Mouse (Mus musculus) neural tube, embryonic 11.5 days (tissue): ENCODE data around the gene Nelfa. TPM values are rescaled to one million over a fixed set of nuclear protein-coding genes. Genes with fewer than 3 reads are reported as not detected.
A peak's percentile ranks its signal among the peaks of the same experiment; 100 is the strongest.

ENCODE experiments used
- ATAC-seq: fragments of 200-750 bp; cut with Nextera tagmentation; 2 replicates; pipeline ENCODE4 v1.8.0; 2017; ENCODE audit warnings: moderate number of reproducible peaks, mild to moderate bottlenecking, moderate TSS enrichment, moderate library complexity; ENCODE audit not compliant: insufficient read depth, low FRiP score, low TSS enrichment
- DNase-seq: peaks from one replicate; pipeline ENCODE4 v3.0.0-alpha.2; 2015; ENCODE audit warnings: low spot score
- H3K27ac ChIP-seq: fragments of 300-500 bp; sonication (generic); 2 replicates; pipeline ENCODE4 v1.5.1; 2014; ENCODE audit warnings: low read depth, mild to moderate bottlenecking, low read length
- H3K27me3 ChIP-seq: fragments of 300-500 bp; sonication (generic); 2 replicates; pipeline ENCODE4 v1.6.1; 2014; ENCODE audit warnings: mild to moderate bottlenecking, low read length, mixed read lengths; ENCODE audit not compliant: control insufficient read depth, insufficient read depth
- H3K36me3 ChIP-seq: fragments of 300-500 bp; sonication (generic); 2 replicates; pipeline ENCODE4 v1.6.1; 2014; ENCODE audit warnings: mild to moderate bottlenecking, low read length, moderate library complexity, mixed read lengths; ENCODE audit not compliant: control insufficient read depth, insufficient read depth
- H3K4me1 ChIP-seq: fragments of 300-500 bp; sonication (generic); 2 replicates; pipeline ENCODE4 v1.6.1; 2014; ENCODE audit warnings: low read length, mixed read lengths; ENCODE audit not compliant: control insufficient read depth, insufficient read depth
- H3K4me2 ChIP-seq: fragments of 300-500 bp; sonication (generic); 2 replicates; pipeline ENCODE4 v1.6.1; 2014; ENCODE audit warnings: low read depth, mild to moderate bottlenecking, moderate library complexity
- H3K4me3 ChIP-seq: fragments of 300-500 bp; sonication (generic); 2 replicates; pipeline ENCODE4 v1.5.1; 2014; ENCODE audit warnings: low read depth, low read length
- H3K9ac ChIP-seq: fragments of 300-500 bp; sonication (generic); 2 replicates; pipeline ENCODE4 v1.6.1; 2014; ENCODE audit warnings: mild to moderate bottlenecking, low read length
- H3K9me3 ChIP-seq: fragments of 300-500 bp; sonication (generic); 2 replicates; pipeline ENCODE4 v1.6.1; 2016; ENCODE audit warnings: low read length; ENCODE audit not compliant: control insufficient read depth
- WGBS: fragments of 180-500 bp; shearing (Covaris S2); extraction: QIAGEN DNeasy Blood & Tissue Kit; methylation state at CpG from one replicate; pipeline ENCODE4 v1.1.7; 2014; 5-methylcytosine and 5-hydroxymethylcytosine counted together
- polyA plus RNA-seq: library from polyadenylated mRNA; unstranded; fragments of >200 nt; fragmentation: Nextera tagmentation; extraction: Ambion mirVana; gene quantifications from 2 replicates; pipeline ENCODE4 v1.2.1, GENCODE M21; 2014

Gene Nelfa
- 68.4 and 71.5 TPM in 2 replicates for polyA plus RNA-seq

DNA sequence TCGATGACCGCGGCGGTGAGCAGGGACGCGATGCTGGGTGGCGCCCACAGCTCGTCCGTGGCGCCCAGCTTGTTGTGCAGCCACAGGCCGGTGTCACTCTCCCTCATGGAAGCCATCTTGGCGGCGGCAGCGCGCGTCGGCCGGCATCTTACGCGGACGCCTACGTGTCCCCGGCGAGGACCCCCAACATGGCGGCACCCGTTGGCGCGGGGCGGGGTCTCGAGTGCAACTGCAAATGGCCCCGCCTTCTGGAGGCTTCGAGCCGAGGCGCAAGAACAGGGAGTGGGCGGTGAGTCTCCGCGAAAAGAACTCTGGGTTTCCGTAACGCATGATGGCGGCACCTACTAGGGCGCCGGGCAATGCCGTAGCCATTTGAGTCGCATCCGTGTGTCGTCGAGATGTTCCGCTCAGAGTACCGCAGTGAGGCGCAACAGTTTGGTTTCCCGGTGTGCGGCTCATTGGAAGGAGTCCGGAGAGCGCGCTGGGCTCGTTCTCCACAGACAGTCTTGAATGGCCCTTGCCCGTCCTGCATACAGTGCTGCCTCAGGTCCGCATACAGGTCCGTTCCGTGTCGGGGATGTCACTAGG is at the start of gene Nelfa:
TSS of gene Nelfa (minus strand) at position 294 of the 588 bp plus-strand sequence.
- peak; percentile 99 for DNase-seq
- ATAC-seq: peak; percentile 96
- Histone ChIP-seq H3K27me3 (no peaks in the 10 kb centered on the region), H3K4me3 (peak within 1 kb of the TSS; percentile 92), H3K4me2 (peak within 1 kb of the TSS; percentile 69), H3K4me1 (peaks cover 8% of the 10 kb centered on the region; the same call in 1 of the 2 replicates), H3K27ac (peak within 1 kb of the TSS; percentile 86), H3K9ac (peak within 1 kb of the TSS; percentile 90), H3K9me3 (no peaks in the 10 kb centered on the region), H3K36me3 (peaks cover 4% of the 10 kb centered on the region)
- under 1% methylated on average over 57 of the region's 61 CpGs for WGBS

DNA sequence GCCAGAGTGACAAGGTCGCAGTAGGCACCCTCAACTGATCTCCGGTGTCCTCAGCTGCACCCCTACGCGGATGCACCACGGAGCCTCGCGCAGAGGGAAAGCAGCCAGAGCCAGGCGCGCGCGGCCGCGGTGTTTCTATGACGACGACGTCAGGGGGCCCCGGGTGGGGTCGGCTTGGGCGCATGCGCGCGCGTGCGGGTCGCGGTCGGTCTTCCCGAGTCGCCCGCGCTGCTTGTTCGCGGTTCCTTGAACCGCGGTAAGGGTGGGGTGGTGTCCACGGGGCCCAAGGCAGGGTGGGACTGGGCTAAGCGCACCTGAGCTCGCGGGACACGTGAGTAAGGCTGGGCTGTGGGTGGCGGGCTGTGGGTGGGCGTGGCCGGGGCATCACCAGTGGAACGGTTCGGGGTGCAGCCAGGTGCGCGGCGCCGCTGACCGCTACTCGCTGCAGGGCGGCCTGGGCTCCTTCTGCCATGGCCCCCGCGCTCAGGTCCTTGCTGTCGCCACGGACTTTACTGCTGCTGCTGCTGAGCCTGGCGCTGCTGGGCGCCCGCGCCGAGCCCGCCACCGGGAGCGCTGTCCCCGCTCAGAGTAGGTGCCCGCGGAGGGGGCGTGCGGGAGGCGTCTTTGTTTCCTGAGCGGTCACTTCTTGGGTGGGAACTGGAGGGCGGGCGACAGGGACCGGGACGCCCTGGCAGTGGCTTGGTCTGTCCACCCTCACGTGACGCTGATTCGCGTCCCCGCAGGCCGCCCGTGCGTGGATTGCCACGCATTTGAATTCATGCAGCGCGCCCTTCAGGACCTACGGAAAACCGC is 47.3 kb upstream of the Nelfa start, which contains the start of gene Gm1673:
TSS of gene Gm1673 (plus strand) at position 125 of the 813 bp plus-strand sequence.
- ATAC-seq (peak; percentile 91), DNase-seq (peak; percentile 94)
- H3K4me2 ChIP-seq: peak within 1 kb of the TSS; percentile 92
- H3K4me1 ChIP-seq: peaks cover 16% of the 10 kb centered on the region
- peak within 1 kb of the TSS; percentile 77 for H3K27ac ChIP-seq
- no peaks in the 10 kb centered on the region; the same call in 1 of the 2 replicates for H3K36me3 ChIP-seq
- H3K27me3 ChIP-seq: no peaks in the 10 kb centered on the region
- H3K9ac ChIP-seq: peak within 1 kb of the TSS; percentile 83
- peak within 1 kb of the TSS; percentile 70 for H3K4me3 ChIP-seq
- H3K9me3 ChIP-seq: no peaks in the 10 kb centered on the region
- under 1% methylated on average over 81 of the region's 88 CpGs for WGBS

DNA sequence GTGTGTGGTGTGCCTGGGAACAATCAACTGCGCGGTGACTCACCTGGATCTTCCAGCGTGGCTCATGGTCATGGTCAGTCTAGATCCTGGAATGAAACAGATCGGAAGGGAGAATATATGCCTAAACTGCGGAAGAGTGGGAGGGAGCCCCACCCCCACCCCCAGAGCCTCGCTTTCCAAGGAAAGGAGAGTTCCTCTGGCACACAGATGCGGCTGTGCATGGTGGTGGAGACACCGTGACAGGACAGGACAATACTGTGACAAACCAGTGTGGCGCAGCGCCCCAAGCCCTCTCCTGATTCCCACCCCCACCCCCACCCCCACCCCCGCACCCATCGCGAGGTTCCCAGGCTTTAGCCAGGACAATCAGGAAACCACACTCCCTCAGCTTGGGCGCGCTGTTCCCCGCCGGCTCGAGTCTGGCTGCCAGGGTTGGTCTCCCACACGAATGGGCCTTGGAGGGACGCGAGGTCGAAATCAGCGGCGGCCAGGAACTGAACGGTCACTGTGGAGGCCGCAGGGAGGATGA is 46.6 kb upstream of the Nelfa start:
- Histone ChIP-seq H3K27me3 (no peaks in the 10 kb centered on the region), H3K36me3 (no peaks in the 10 kb centered on the region; the same call in 1 of the 2 replicates), H3K27ac (peak overlapping the region; percentile 77), H3K4me3 (peak overlapping the region; percentile 70), H3K4me1 (peaks cover 16% of the 10 kb centered on the region), H3K9me3 (no peaks in the 10 kb centered on the region), H3K4me2 (peak overlapping the region; percentile 92), H3K9ac (peak overlapping the region; percentile 83)
- ATAC-seq (peak; percentile 56), DNase-seq (no peak)
- WGBS: 4% methylated on average over 25 of the region's 26 CpGs

DNA sequence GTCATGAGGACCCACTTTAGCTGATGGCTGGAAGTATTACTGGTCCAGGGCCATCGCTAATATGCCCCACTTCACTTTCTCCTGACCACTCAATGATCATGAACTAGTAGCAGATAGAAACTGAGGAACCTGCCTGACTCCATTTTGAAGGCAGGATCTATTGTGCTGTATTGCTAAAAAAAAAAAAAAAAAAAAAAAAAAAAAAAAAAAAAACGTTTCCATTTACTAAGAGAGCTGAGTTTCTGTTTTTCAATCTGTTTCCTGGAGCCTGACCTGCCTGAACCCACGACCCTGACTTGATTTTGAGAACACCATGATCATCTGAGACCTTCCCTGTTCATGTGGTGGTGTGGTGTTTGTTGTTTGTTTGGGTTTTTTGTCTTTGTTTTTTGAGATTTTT is 40.1 kb upstream of the Nelfa start:
- Histone ChIP-seq H3K27ac (no peak overlapping the region), H3K4me1 (no peaks in the 10 kb centered on the region), H3K4me3 (no peak overlapping the region), H3K27me3 (no peaks in the 10 kb centered on the region), H3K36me3 (no peaks in the 10 kb centered on the region), H3K4me2 (no peak overlapping the region), H3K9ac (no peak overlapping the region), H3K9me3 (no peaks in the 10 kb centered on the region)
- no peak for ATAC-seq
- WGBS: 47% methylated on average over 3 of the region's 3 CpGs
- DNase-seq: no peak

DNA sequence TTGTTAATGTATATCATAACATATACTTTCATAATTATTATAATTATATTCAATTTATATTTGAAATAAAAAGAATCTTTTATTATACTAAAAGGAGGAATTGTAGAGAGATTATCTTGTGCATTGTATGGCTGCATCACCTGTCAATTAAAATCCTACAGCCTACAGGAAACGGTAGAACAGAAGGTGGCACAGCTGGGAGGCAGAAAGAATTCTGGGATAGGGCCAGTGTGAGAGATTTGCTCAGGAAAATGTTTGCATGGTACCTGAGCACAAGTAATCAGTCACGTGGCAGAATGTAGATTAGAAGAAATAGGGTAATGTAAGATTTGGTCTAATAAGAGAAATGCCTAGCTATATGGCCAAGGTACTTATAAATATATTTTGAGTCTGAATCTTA is 38.5 kb upstream of the Nelfa start:
- Histone ChIP-seq H3K27me3 (no peaks in the 10 kb centered on the region), H3K9ac (no peak overlapping the region), H3K4me2 (no peak overlapping the region), H3K36me3 (no peaks in the 10 kb centered on the region), H3K27ac (no peak overlapping the region), H3K4me1 (no peaks in the 10 kb centered on the region), H3K9me3 (no peaks in the 10 kb centered on the region), H3K4me3 (no peak overlapping the region)
- ATAC-seq (no peak), DNase-seq (no peak)
- WGBS: 61% methylated on average over 2 of the region's 2 CpGs

DNA sequence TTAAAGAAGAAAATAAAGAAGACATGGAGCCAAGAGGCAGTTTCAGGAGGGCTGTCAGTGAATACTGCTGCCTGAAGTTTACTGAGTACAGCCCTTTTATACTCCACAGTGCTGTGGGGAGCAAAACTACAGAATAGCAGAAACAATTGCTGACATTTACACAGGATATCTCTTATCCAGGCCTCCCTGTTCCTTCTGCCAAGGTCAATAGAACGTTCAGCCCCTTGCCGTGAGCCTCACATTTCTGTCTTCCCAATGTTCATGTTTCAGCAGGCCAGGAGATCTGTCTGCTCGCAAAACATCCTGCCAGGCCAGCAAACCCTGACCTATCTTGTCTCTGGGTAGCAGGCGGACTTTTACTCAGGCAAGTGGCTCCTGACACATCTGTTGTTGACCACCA is 23.2 kb upstream of the Nelfa start:
- H3K9ac ChIP-seq: no peak overlapping the region
- no peaks in the 10 kb centered on the region for H3K9me3 ChIP-seq
- no peak overlapping the region for H3K4me3 ChIP-seq
- WGBS: 79% methylated on average over 4 of the region's 4 CpGs
- H3K27ac ChIP-seq: no peak overlapping the region
- no peak for ATAC-seq
- no peaks in the 10 kb centered on the region for H3K4me1 ChIP-seq
- no peaks in the 10 kb centered on the region for H3K27me3 ChIP-seq
- H3K36me3 ChIP-seq: no peaks in the 10 kb centered on the region
- no peak overlapping the region for H3K4me2 ChIP-seq
- no peak for DNase-seq

DNA sequence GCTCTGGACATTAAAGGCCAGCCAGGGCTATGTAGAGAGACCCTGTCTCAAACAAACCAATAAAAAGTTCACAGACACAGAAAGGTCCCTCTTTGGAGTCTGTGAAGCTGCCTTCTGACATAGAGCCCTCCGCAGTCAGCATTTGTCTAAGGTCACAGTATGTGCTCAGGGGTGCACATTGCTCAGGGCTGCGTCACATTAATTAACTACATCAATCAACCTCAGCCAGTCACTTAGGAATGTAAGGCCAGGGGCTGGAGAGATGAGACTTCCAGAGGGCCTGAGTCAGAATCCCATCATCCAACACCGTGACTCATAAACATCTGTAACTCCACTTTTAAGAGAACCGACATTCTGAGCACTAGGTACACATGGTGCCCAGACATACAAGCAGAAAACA is 19.7 kb upstream of the Nelfa start:
- Histone ChIP-seq H3K27me3 (no peaks in the 10 kb centered on the region), H3K27ac (no peak overlapping the region), H3K9ac (no peak overlapping the region), H3K36me3 (no peaks in the 10 kb centered on the region), H3K4me1 (no peaks in the 10 kb centered on the region), H3K9me3 (no peaks in the 10 kb centered on the region), H3K4me3 (no peak overlapping the region), H3K4me2 (no peak overlapping the region)
- ATAC-seq: no peak
- DNase-seq: no peak
- WGBS: 78% methylated on average over 4 of the region's 4 CpGs

DNA sequence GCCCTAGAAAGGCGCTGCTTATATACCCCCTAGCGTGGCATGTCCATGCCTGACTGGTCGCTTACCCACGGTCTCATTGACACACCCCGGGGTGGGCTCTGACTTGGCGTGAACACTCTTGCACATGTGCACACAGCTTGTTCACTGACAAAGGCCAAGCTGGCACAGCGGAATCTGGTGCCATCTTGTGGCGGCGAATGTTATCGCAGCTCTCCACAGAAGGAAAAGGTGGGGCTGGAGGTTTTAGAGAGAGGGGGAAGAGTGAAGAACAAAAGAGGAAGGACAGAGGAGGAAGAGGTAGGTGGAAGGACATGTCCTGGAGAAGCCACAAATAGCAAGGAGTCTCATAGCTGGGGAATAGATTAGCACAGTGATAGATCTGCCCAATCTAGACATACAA is 18.1 kb upstream of the Nelfa start:
- H3K27me3 ChIP-seq: no peaks in the 10 kb centered on the region
- DNase-seq (peak; percentile 75), ATAC-seq (no peak)
- 36% methylated on average over 10 of the region's 10 CpGs for WGBS
- H3K4me1 ChIP-seq: no peaks in the 10 kb centered on the region
- no peak overlapping the region for H3K27ac ChIP-seq
- H3K4me2 ChIP-seq: no peak overlapping the region
- no peak overlapping the region for H3K4me3 ChIP-seq
- H3K9ac ChIP-seq: no peak overlapping the region
- H3K9me3 ChIP-seq: no peaks in the 10 kb centered on the region
- no peaks in the 10 kb centered on the region for H3K36me3 ChIP-seq
